Mouse (Mus musculus): Measurements from ENCODE around the gene C2cd2. TPM values are rescaled to one million over a fixed set of nuclear protein-coding genes. Genes with fewer than 3 reads are reported as not detected.

C2cd2 gene
- total RNA-seq, 2 experiments from 2014 or later, result 20.6 to 21.4 TPM

GRCm38 (mm10) chr16:97882891-97883290, 79.5 kb downstream of the C2cd2 start:
- no peak for DNase-seq

- DNase-seq, result peak; percentile 65
Measured at GRCm38 (mm10) chr16:97879134-97879533, 83.3 kb downstream of the C2cd2 start.

- no peak for DNase-seq
Measured at GRCm38 (mm10) chr16:97877502-97877901, 84.9 kb downstream of the C2cd2 start.

DNA sequence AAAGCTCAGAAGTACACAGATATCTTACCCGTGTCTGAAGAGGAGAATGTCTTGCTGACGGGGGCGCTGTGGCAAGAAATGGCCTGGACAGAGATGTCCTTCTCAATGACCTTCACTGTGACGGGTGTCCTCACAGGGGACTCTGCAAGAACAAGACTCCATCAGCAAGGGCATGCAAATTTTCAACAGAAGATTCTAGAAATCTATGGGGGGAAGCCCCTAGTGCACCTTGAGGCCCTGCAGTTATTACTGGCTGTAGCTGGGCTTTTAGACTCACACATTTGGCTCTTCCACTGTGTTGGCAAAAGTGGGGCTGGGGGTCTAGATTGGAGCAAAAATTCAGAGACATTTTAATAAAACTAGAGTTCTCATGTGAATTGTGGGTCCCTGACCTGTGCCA, 87.3 kb downstream of the C2cd2 start:
- DNase-seq, result no peak

DNA sequence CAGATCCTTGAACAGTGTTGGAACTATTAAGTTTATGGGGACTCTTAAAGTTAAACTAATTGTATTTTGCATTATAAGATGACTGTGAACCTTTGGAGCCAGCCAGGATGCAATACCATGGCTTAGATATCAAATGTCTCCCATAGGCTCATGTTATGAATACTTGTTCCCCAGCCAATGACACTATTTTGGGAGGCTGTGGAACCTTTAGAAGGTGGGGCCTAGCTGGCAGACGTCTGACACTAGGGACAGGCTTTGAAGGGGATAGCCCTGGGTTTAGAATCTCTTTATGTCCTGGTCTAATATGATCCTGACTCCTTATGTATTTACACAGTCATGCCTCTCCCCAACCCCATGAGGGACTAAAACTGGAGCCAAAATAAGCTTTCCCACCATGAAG, 88.0 kb downstream of the C2cd2 start:
- DNase-seq, result no peak

DNA sequence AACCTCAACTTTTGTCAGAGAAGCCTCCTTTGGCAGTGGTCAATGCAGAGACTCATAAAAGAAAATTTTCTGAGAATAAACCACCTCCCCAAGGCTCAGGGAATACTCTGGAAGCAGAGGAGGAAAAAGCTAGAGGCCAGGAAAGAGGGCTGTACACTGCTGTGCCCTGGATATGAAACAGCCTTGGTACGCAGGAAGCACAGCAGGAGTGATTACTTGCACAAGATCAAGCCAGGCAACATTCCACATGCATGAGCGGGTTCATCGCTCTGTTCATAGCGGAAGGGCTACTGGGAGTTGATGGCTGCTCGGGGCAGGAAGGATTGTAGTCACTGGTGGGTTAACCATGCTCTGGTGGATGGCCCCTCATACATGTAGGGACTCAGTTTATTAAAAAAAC, 89.7 kb downstream of the C2cd2 start:
- DNase-seq, result no peak

DNA sequence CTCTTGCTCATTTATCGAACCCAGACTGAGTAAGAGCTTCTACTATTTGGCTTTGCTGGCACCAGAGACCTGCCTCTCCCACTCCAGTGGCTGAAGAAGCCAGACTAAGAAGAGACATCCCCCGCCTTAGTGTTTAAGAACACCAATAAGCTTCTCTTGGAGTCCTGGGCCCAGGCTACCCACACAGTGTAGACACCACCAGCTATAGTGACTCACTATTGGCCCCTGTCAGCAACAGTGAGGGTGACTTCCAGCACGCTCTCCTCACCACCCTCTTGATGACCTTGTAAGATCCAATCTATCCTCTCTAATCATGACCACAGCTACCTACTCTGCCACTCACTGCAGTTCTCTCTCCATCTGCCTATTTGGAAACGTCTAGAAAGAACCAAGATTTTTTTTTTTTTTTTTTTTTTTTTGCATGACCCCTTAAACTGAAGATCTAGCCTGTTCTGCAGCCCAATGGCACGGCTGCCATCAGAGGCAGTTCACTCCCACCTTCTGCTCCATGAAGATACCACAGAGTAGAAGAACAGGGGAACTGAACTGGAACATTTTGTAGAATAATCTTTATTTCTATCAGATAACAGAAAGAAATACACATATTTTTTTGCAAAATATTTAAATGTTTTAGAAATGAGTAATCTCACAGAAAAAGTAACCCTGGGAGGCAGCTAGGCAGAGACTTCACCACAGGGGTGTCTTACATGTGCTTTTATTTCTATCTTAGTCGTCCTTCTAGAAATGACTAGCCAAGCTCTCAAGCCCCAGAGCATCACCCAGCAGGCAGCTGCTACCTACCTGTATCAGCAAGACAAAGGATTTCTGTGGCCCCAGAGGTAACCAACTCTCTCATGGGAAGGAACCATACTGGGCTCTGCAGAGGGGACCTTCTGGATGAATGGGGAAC, 93.0 kb downstream of the C2cd2 start:
- DNase-seq, result no peak

DNA sequence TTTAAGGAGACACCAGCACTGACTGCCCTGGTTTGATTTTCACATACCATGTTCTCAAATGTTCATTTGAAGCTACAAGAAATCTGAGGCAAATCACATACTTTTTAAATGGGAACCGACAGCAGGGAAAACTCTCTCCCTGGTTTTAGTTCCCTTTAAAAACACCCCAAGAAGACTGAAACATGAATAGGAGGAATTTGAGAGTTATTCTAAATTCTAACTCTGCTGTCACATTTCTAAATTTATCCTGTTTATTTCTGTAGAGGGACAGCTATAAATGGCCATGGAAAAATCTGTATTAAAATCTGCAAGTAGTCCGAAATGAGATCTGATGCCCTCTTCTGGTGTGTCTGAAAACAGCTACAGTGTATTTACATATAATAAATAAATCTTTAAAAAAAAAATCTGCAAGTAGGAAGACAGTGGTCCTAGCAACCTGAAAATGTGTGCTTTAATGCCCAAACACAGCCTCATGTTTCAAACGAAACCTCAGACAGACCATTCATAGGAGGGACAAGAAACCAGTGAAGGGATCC, 98.4 kb downstream of the C2cd2 start:
- DNase-seq, result no peak

DNA sequence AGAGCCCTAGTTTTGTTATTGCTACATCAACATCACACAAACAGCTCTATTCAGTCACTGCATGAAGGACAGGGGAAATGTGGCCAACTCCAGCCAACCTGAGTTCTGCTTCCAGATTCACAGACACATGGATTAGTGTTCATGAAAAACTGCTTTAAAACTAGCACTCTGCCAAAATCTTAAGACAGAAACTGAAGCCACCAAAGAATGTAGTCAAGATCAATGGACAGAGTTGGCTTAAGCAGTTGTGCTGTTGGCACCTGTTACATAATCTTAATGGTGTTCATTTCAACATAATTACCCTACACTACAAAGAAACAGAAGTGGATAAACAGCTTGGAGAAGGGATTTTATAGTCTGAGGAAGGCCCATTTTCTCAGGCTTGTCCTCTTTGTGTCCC, 106.3 kb downstream of the C2cd2 start:
- DNase-seq, result no peak

GRCm38 (mm10) chr16:97851741-97852319, 110.6 kb downstream of the C2cd2 start, which contains the start of gene Prdm15:
Gene Prdm15 (minus strand): TSS chr16:97851850.
- DNase-seq, result peak; percentile 90

DNA sequence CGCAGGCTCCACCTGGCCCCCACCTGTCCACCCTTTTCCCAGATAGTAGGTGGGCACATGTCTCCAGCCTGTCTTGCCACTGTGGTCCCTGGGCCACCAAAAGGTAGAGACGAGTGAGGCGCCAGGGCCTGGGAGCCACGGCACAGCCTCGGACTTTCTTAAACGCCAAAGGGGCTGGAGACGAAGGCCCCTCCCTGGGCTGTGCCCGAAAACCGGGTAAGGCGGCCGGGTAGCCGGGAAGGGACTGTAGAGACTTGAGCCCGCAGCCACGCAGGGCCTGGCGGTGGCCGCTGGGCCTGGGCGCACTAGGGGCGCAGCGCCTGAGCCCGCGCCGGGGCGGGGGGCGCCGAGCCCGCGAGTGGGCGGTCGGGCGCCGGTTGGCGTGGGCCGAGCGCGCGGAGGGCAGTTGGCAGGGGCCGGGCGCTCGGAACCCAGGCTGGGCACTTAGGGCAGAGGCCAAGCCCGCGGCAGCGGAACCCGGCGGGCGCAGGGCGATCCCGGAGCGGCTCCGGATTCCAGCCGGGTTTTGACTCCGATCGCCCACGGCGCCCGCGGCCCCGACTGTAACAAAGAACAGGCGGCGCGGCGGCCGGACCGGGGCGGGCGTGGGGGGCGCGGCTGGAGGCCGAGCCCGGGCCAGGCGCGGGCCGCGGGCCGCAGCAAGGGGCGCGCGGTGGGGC, 111.2 kb downstream of the C2cd2 start:
- peak; percentile 91 for DNase-seq

GRCm38 (mm10) chr16:97850667-97851060, 111.7 kb downstream of the C2cd2 start:
- no peak for DNase-seq

DNA sequence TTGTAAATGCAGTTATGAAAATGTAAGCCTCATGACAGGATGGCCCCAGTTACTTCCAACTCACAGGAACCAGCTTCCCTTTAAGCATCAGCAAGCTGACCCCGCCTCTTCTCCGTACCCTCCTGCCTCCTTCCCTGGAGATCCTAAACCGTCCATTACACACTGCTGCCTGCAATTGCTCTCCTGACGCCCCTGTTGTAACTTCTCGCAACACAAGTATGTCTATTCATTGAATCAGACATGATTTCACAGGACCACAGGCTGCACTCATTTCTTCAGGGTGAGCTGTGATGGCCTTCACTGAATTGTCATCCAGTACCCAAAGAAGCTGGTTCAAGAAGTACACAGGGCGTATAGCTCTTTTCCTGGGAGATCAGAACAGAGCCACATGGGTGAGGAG, 113.6 kb downstream of the C2cd2 start:
- DNase-seq, result no peak

- no peak for DNase-seq
Measured at GRCm38 (mm10) chr16:97844967-97845937, 117.1 kb downstream of the C2cd2 start.

DNA sequence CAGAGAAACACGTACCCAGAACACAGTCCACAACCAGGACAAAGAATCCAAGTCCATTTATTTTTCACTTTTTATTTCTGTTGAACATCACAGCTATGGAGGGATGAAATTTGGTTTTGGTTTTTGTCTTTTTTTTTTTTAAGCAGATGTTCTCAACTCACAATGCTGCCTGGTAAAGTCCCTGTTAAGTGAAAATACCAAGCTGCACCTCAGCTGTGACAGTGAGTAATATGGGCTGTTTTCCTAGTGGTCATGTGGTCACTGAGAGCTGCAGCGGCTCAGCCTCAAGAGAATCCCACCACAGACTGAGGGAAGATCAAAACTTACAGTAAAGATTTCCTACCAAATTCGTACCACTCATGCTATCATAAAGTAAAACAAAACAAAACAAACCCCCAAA, 130.2 kb downstream of the C2cd2 start:
- DNase-seq, result no peak

DNA sequence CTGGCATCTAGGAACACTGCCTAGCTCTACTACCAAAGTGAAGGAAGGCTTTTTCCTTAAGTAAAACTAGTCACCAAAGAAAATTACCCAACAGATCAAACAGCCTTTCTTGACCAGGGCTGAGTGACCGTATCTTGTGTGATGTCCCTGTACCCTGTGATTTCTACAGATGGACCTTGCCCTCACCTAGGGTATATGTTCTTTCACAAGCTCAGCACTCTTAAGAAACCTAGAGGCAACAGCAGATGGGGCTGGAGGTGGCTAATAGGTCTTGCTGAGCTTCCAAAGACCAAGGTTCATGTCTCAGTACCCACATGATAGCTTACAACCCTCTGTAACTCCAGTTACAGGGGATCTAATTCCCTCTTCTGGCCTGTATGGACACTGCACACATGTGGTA, 134.2 kb downstream of the C2cd2 start:
- no peak for DNase-seq

DNA sequence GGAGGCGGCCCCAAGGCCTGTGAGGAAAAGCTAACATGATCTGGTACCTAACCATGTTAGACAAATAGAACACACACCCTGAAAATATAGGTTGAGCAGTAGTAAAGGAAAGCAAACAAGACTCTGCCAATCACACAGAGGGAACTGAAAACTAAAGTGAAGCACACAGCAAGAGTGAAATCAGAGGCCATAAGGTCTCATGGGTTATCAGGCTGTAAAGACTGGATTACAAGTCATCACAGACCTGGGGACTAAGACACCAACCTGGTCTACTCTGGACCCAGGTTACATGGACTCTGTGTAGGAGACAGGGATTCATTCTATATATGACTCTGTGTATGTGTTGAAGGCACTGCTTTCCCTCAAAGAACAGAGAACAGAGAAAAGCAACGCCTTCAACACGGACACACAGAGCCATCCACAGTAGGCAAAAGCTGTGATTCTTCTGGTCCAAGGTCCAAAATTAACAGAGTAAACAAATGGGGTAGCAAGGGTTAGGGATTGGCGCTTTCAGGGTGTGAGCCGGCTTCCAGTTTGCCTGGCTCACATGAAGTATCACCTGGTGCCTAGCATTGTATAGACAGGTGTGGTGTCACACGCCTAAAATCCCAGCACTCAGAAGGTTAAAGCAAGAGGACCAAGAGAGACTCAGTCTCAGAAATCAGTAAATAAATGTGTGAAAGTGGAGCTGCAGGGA, 138.9 kb downstream of the C2cd2 start:
- DNase-seq, result no peak

DNA sequence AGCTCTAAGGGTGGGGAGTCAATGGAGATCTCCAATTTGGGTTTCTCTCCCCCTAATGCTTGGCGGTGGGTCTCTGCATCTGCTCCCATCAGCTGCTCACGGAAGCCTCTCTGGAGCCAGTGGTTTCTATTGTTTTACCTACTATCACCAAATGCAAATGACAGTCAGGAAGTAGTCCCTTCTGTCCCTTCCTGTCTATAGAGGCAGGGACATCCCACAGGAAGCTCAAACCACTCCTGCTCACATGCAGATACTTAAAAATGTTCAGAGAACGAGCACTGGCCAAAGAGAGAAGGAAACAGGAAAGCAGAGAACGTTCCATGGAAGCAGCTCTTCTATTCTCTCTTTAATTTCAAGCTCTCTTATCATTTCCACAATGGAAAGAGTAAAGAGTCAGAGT, 142.9 kb downstream of the C2cd2 start:
- DNase-seq, result no peak

GRCm38 (mm10) chr16:97817414-97817813, 145.0 kb downstream of the C2cd2 start:
- DNase-seq, result no peak

- DNase-seq, result no peak
Measured at GRCm38 (mm10) chr16:97815269-97815668, 147.1 kb downstream of the C2cd2 start.

GRCm38 (mm10) chr16:97814060-97814459, 148.3 kb downstream of the C2cd2 start:
- DNase-seq, result no peak

All from heart, postnatal 4 days (tissue).